Mouse (Mus musculus) left cerebral cortex, adult 6 months (tissue): ENCODE results near the gene Wdr37. TPM values are rescaled to one million over a fixed set of nuclear protein-coding genes. Genes with fewer than 3 reads are reported as not detected.

ENCODE experiments used
- long read RNA-seq, 2 experiments: library from polyadenylated mRNA; unstranded; transcript quantifications; one replicate each; pipeline ENCODE4 v2.0.0; 2019 to 2020
- polyA plus RNA-seq: library from polyadenylated mRNA; unstranded; fragments of <200 nt; fragmentation: Nextera tagmentation; gene quantifications from 2 replicates; pipeline ENCODE4 v1.2.3, GENCODE M21; 2021

Wdr37 gene
- polyA plus RNA-seq: 18.9 and 25.4 TPM in 2 replicates
- long read RNA-seq, experiment 1, full-length matches to known transcripts: 185 of 282 reads
- long read RNA-seq, experiment 1, partial matches to known transcripts: 54 of 282 reads
- long read RNA-seq, experiment 1, other reads (novel, unspliced or antisense): 43 of 282 reads
- long read RNA-seq, experiment 2, full-length matches to known transcripts: 15 of 44 reads
- long read RNA-seq, experiment 2, partial matches to known transcripts: 5 of 44 reads
- long read RNA-seq, experiment 2, other reads (novel, unspliced or antisense): 24 of 44 reads

DNA sequence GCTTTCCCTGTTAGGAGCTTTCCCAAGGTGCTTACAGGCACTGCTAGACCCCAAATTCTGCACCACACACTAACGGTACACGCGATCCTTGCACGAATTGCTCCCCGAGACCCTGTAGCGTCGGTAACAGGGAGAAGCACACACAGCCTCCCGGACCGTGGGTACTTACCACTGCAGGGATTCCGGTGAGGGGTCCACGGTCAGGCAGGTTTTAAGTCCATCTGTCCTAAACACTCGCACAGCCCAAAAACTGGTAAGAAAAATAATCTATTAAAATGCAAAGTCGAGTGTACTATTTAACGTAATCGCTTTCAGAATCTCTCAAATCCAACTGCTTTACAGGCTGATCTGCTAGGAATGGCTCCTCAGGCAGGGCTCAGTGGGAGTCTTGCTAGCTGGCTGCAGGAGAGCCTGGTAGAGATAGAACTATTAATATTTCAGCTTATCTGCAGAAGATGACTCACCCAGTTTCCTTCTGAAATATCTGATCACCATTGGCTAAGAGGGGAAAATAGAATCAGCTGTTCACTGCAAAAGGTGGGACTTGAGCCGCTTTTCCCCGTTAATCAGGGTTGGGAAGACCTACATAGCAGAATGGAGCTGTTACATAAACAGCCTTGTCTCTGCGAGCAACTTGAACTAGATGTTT, at the start of gene Wdr37:
Gene Wdr37, minus strand, starts transcription at position 596 of the 649 bp plus-strand sequence.

DNA sequence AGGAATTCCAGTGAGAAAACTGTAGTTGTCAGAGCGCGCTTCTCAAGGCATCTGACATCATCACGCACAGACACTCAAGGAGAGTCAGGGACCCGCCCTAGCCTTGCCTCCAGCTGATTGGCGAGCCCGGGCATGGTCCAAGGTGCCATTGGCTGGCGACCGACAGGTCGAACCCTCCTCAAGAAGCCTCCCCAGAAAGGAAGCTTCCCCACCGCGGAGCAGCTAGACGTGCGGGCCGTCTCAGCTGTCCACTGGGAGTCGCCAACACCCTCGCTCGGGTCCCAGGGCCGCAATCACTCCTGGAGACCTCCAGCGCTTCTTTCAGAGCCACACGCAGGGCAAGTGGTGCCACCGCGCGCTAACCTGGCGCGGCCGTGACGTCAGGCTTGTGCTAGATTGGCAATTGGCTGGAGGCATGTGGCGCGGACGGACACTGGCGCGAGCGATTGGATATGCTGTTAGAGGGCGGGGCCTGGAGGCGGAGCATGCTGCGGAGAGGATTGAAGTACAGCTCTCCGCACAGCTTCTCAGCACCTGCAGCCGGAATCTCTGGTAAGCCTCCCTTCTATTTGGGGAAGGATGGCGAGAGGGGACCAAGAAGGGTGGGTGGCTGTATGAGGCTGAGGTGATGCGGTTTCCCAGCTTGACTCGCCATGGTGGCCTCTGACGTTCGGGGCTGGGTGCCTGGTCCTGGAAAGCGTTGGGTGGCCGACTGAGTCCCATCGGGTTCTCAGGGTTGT, 13.9 kb upstream of the Wdr37 start, which contains the start of gene Idi1:
Gene Idi1, plus strand, starts transcription at position 57 of the 740 bp plus-strand sequence.

Other genes with a start within 250 kb of the Wdr37 start
- gene Idi1, start 13.6 kb upstream of the Wdr37 start, polyA plus RNA-seq: 24.8 and 32.2 TPM in 2 replicates
- not detected in 2 replicates for gene Gm9745, start 76.3 kb upstream of the Wdr37 start, polyA plus RNA-seq
- not detected in 2 replicates for gene Idi2, start 81.0 kb upstream of the Wdr37 start, polyA plus RNA-seq
- 44.1 and 51.9 TPM in 2 replicates for gene Gtpbp4, start 124.2 kb upstream of the Wdr37 start, polyA plus RNA-seq
- 13.0 and 37.9 TPM in 2 replicates for gene Larp4b, start 222.0 kb upstream of the Wdr37 start, polyA plus RNA-seq